Mouse (Mus musculus) cerebellum, adult 2 months (tissue): ENCODE data around the gene Slc7a15.
"Not testable (repeated sequence)": the region's sequence is repeated elsewhere in the genome, so short reads cannot be mapped to it uniquely, and the experiment has no call there.

Experiments used
- CTCF ChIP-seq: fragments of 200-500 bp; IDR thresholded peaks from 2 replicates; pipeline ENCODE4 v1.5.1; 2011; ENCODE audit warnings: low read depth, mild to moderate bottlenecking, control low read depth, low read length, moderate library complexity, borderline replicate concordance; ENCODE audit not compliant: insufficient read depth
- POLR2A ChIP-seq: fragments of 200-500 bp; IDR thresholded peaks from 2 replicates; pipeline ENCODE4 v1.6.1; 2011; ENCODE audit warnings: low read length, control low read depth, borderline replicate concordance; ENCODE audit not compliant: insufficient read depth

DNA sequence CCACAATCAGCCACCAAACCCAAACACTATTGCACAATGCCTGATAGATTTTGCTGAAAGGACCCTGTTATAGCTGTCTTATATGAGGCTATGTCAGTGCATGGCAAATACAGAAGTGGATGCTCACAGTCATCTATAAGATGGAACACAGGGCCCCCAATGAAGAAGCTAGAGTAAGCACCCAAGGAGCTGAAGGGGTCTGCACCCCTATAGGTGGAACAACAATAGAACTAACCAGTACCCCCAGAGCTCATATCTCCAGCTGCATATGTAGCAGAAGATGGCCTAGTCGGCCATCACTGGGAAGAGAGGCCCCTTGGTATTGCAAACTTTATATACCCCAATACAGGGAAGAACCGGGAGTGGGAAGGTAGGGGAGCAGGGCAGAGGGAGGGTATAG lies 41.3 kb upstream of the Slc7a15 start:
- not testable (repeated sequence) for TF ChIP-seq POLR2A, CTCF
